Mouse (Mus musculus): ENCODE measurements around the gene Cyp4f13. TPM values are rescaled to one million over a fixed set of nuclear protein-coding genes. Genes with fewer than 3 reads are reported as not detected.

Gene Cyp4f13
- 16.0 and 18.7 TPM in 2 replicates for polyA plus RNA-seq (2015; fragmentation: Nextera tagmentation; extraction: Ambion mirVana)

DNA sequence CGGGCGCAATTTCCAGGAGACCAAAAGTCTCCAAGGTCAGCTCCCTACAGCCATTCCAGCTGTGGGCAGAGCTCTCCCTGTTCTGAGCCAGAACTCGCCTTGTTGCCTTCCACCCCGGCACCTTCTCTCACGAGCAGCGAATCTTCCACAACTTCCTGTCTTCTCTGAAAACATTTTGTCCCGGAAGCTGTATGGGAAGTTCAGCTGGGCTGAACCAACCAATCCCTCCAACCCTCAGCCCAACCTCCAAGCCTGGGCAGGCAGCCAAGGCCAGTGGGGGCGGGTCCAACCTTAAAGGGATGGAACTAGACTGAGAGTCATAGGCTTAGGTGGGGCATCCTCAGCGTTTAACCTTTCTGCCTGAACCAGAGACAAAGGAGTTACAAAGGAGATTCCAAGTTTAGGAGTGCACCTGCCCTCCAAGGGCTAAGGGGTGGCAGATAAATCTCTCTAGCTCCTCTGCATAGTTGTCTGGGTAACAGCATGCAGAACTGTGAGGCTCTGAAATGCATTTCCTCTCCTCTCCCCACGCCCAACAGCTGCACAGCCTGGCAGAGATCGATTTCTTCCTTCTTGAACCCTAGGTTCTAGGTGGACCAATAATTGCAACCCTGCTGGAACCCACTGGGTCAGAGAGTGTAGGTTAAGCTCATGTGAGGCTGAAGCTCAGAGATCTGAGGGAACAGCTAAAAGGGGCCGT is at the start of gene Cyp4f13:
Gene Cyp4f13, minus strand, starts transcription at position 188 of the 700 bp plus-strand sequence.

GRCm38 (mm10) chr17:32992699-32993474 is 45.7 kb upstream of the Cyp4f13 start, which contains the start of gene Zfp952:
Gene Zfp952, plus strand, starts transcription at chr17:32993129.

GRCm38 (mm10) chr17:32965623-32966290 is 18.6 kb upstream of the Cyp4f13 start, which contains the start of gene Zfp472:
Gene Zfp472, plus strand, starts transcription at chr17:32965814.

GRCm38 (mm10) chr17:32917131-32917530 is 30.1 kb downstream of the Cyp4f13 start, which contains the start of gene Cyp4f14:
Gene Cyp4f14, minus strand, starts transcription at chr17:32917342.

DNA sequence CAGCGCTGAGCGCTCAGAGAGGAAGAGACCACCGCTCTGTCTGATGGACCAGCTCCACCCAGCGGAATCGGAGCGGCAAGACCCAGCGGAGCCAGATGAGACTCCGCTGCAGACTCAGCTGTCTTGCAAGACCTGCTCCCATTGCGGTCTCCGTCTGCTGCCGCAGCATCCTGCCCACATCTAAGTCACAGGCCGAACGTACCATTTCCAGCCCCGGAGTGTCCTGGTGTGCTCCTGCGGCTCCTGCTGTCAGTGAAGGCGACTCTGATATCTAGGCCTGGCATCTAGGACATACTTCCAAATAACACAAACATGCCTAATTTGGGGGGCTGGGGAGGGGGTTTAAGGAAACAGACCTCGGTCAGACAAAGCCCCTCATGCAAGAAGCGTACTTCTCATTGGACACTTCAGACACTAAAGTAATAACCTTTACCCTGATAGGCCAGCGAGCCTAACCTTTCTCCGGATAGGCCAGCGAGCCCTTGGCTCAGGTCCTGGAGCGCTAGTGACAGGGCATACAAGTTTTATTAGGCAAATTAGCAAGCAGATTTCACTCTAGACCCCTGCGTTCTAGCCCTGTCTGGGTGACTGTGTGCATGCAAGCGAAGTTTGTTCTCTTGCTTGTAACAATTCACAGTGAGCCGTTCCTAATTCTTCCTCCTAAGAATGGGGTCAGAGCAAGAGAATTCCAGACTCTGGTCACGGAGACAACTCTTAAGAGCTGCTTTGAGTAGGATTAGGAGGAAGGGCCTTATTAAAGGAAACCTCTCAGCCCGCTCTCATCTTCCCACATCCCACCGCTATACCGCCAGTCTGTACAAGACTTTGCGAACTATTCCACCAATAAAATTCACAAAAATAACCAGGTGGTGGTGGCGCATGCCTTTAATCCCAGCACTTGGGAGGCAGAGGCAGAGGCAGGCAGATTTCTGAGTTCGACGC is 55.7 kb downstream of the Cyp4f13 start, which contains the start of gene Zfp870:
Gene Zfp870, minus strand, starts transcription at position 404 of the 942 bp plus-strand sequence.

Other genes with a start within 250 kb of the Cyp4f13 start
- 21.6 TPM in 2 replicates for gene Zfp871, start 159.1 kb downstream of the Cyp4f13 start, polyA plus RNA-seq (2015; fragmentation: Nextera tagmentation; extraction: Ambion mirVana)
- gene Zfp811, start 137.5 kb downstream of the Cyp4f13 start, polyA plus RNA-seq (2015; fragmentation: Nextera tagmentation; extraction: Ambion mirVana) = 6.3 and 7.3 TPM in 2 replicates
- 4.2 and 5.7 TPM in 2 replicates for gene Zfp799, start 117.1 kb downstream of the Cyp4f13 start, polyA plus RNA-seq (2015; fragmentation: Nextera tagmentation; extraction: Ambion mirVana)
- 3.1 and 3.5 TPM in 2 replicates for gene Zfp870, start 55.8 kb downstream of the Cyp4f13 start, polyA plus RNA-seq (2015; fragmentation: Nextera tagmentation; extraction: Ambion mirVana)
- not detected in 2 replicates for gene Cyp4f14, start 30.1 kb downstream of the Cyp4f13 start, polyA plus RNA-seq (2015; fragmentation: Nextera tagmentation; extraction: Ambion mirVana)
- gene Zfp472, start 18.4 kb upstream of the Cyp4f13 start, polyA plus RNA-seq (2015; fragmentation: Nextera tagmentation; extraction: Ambion mirVana) = 4.0 and 4.2 TPM in 2 replicates
- gene Zfp952, start 45.7 kb upstream of the Cyp4f13 start, polyA plus RNA-seq (2015; fragmentation: Nextera tagmentation; extraction: Ambion mirVana) = 5.5 and 6.2 TPM in 2 replicates
- gene Zfp763, start 86.0 kb upstream of the Cyp4f13 start, polyA plus RNA-seq (2015; fragmentation: Nextera tagmentation; extraction: Ambion mirVana) = 2.8 and 3.1 TPM in 2 replicates
- not detected in 2 replicates for gene 4921501E09Rik, start 120.7 kb upstream of the Cyp4f13 start, polyA plus RNA-seq (2015; fragmentation: Nextera tagmentation; extraction: Ambion mirVana)
- gene Zfp563, start 141.9 kb upstream of the Cyp4f13 start, polyA plus RNA-seq (2015; fragmentation: Nextera tagmentation; extraction: Ambion mirVana) = 2.8 and 3.8 TPM in 2 replicates
- gene Morc2b, start 192.3 kb upstream of the Cyp4f13 start, polyA plus RNA-seq (2015; fragmentation: Nextera tagmentation; extraction: Ambion mirVana) = not detected in 2 replicates
- not detected in 2 replicates for gene Olfr55, start 221.0 kb upstream of the Cyp4f13 start, polyA plus RNA-seq (2015; fragmentation: Nextera tagmentation; extraction: Ambion mirVana)
- 0.04 TPM in 1 of 2 replicates, not detected in the other for gene Olfr239, start 243.9 kb upstream of the Cyp4f13 start, polyA plus RNA-seq (2015; fragmentation: Nextera tagmentation; extraction: Ambion mirVana)

Measured in urinary bladder, postnatal 0 days (tissue).